Mouse (Mus musculus): ENCODE results near the gene Mri1.
"Not testable (repeated sequence)": the region's sequence is repeated elsewhere in the genome, so short reads cannot be mapped to it uniquely, and the experiment has no call there.

Mri1 gene

GRCm38 (mm10) chr8:84256822-84257610 is at the start of gene Mri1:
Gene Mri1, minus strand, starts transcription at chr8:84257326.
- peak; percentile 88 for DNase-seq

GRCm38 (mm10) chr8:84303951-84304350 is 46.8 kb upstream of the Mri1 start:
- no peak for DNase-seq

- DNase-seq = no peak
Observed at GRCm38 (mm10) chr8:84297029-84297785, 40.1 kb upstream of the Mri1 start.

- DNase-seq = peak; percentile 71
Observed at GRCm38 (mm10) chr8:84291688-84292087, 34.6 kb upstream of the Mri1 start.

GRCm38 (mm10) chr8:84291086-84291485 is 34.0 kb upstream of the Mri1 start:
- DNase-seq = peak; percentile 77

- no peak for DNase-seq
Observed at GRCm38 (mm10) chr8:84288892-84289291, 31.8 kb upstream of the Mri1 start.

GRCm38 (mm10) chr8:84285665-84286064 is 28.5 kb upstream of the Mri1 start:
- not testable (repeated sequence) for DNase-seq

GRCm38 (mm10) chr8:84284608-84285063 is 27.5 kb upstream of the Mri1 start:
- no peak for DNase-seq

- no peak for DNase-seq
Observed at GRCm38 (mm10) chr8:84280777-84281176, 23.7 kb upstream of the Mri1 start.

- DNase-seq = no peak
Observed at GRCm38 (mm10) chr8:84276447-84276846, 19.3 kb upstream of the Mri1 start.

GRCm38 (mm10) chr8:84273968-84274367 is 16.8 kb upstream of the Mri1 start:
- no peak for DNase-seq

- no peak for DNase-seq
Observed at GRCm38 (mm10) chr8:84272302-84272701, 15.2 kb upstream of the Mri1 start.

- DNase-seq = peak; percentile 100
Observed at GRCm38 (mm10) chr8:84269950-84270773, 13.0 kb upstream of the Mri1 start, which contains the start of gene Ccdc130. Gene Ccdc130, minus strand, starts transcription at chr8:84270380.

- DNase-seq = no peak
Observed at GRCm38 (mm10) chr8:84261098-84261497, 4.0 kb upstream of the Mri1 start.

GRCm38 (mm10) chr8:84256458-84256821 is 686 bp downstream of the Mri1 start:
- peak; percentile 52 for DNase-seq

GRCm38 (mm10) chr8:84255858-84256257 is 1.3 kb downstream of the Mri1 start:
- DNase-seq = no peak

- DNase-seq = peak; percentile 84
Observed at GRCm38 (mm10) chr8:84249257-84250170, 7.6 kb downstream of the Mri1 start, which contains the start of gene D8Ertd738e. Gene D8Ertd738e, minus strand, starts transcription at chr8:84249719.

GRCm38 (mm10) chr8:84241821-84242220 is 15.3 kb downstream of the Mri1 start:
- no peak for DNase-seq

GRCm38 (mm10) chr8:84241167-84241566 is 16.0 kb downstream of the Mri1 start:
- DNase-seq = no peak

- no peak for DNase-seq
Observed at GRCm38 (mm10) chr8:84237542-84238229, 19.4 kb downstream of the Mri1 start.

GRCm38 (mm10) chr8:84236998-84237473 is 20.1 kb downstream of the Mri1 start, which contains the start of gene Zswim4:
Gene Zswim4, minus strand, starts transcription at chr8:84237055.
- DNase-seq = peak; percentile 98
